Mouse (Mus musculus) ES-E14 (cell line): Measurements from ENCODE around the gene Hist2h4. TPM values are rescaled to one million over a fixed set of nuclear protein-coding genes. Genes with fewer than 3 reads are reported as not detected.
"Not testable (repeated sequence)": the region's sequence is repeated elsewhere in the genome, so short reads cannot be mapped to it uniquely, and the experiment has no call there.

Experiments used
- DNase-seq: peaks from one replicate; pipeline ENCODE4 v3.0.0-alpha.2; 2013; ENCODE audit warnings: low read depth, low spot score
- H3K27ac ChIP-seq: 2 replicates; pipeline ENCODE4 v1.5.1; 2012; ENCODE audit warnings: low read depth, mild to moderate bottlenecking, low read length, moderate library complexity, mixed read lengths; ENCODE audit not compliant: poor library complexity, insufficient read depth, severe bottlenecking
- H3K36me3 ChIP-seq: 2 replicates; pipeline ENCODE4 v1.6.1; 2012; ENCODE audit warnings: mild to moderate bottlenecking, low read length, moderate library complexity, mixed read lengths; ENCODE audit not compliant: control insufficient read depth, poor library complexity, insufficient read depth, severe bottlenecking
- H3K4me1 ChIP-seq, 2 experiments: fragments of 150-350 bp in 1 of 2; sonication (generic) in 1 of 2; 2 replicates each; pipeline ENCODE4 v1.6.1; 2012; ENCODE audit warnings: low read length in 2 of 2, mild to moderate bottlenecking in 1 of 2, mixed read lengths in 1 of 2; ENCODE audit not compliant: control insufficient read depth in 2 of 2, insufficient read depth in 2 of 2, poor library complexity in 1 of 2
- H3K4me3 ChIP-seq, 2 experiments: fragments of 150-350 bp in 1 of 2; sonication (generic) in 1 of 2; 2 replicates each; pipeline ENCODE4 v1.5.1; 2012; ENCODE audit warnings: low read length in 2 of 2, low read depth in 1 of 2, mild to moderate bottlenecking in 1 of 2, mixed read lengths in 1 of 2; ENCODE audit not compliant: insufficient read depth in 1 of 2, poor library complexity in 1 of 2, severe bottlenecking in 1 of 2
- H3K9ac ChIP-seq: 2 replicates; pipeline ENCODE4 v1.6.1; 2012; ENCODE audit warnings: low read depth, mild to moderate bottlenecking, low read length, mixed read lengths; ENCODE audit not compliant: poor library complexity, insufficient read depth, severe bottlenecking
- H3K9me3 ChIP-seq: fragments of 150-350 bp; sonication (generic); 2 replicates; pipeline ENCODE4 v1.6.1; 2012; ENCODE audit warnings: low read depth, mild to moderate bottlenecking, low read length; ENCODE audit not compliant: control insufficient read depth, insufficient read depth
- CHD2 ChIP-seq: IDR thresholded peaks from 2 replicates; pipeline ENCODE4 v1.6.1; 2014; ENCODE audit warnings: mild to moderate bottlenecking, low read depth, low read length, inconsistent platforms
- HCFC1 ChIP-seq: IDR thresholded peaks from 2 replicates; pipeline ENCODE4 v1.6.1; 2012; ENCODE audit warnings: low read length, inconsistent platforms, borderline replicate concordance; ENCODE audit not compliant: insufficient read depth
- MAFK ChIP-seq: IDR thresholded peaks from 2 replicates; pipeline ENCODE4 v1.6.1; 2014; ENCODE audit warnings: mild to moderate bottlenecking, low read depth, low read length, inconsistent platforms; ENCODE audit not compliant: insufficient read depth
- ZC3H11A ChIP-seq: IDR thresholded peaks from 2 replicates; pipeline ENCODE4 v1.6.1; 2012; ENCODE audit warnings: low read depth, mild to moderate bottlenecking, inconsistent platforms, low read length, borderline replicate concordance
- ZNF384 ChIP-seq: IDR thresholded peaks from 2 replicates; pipeline ENCODE4 v1.6.1; 2012; ENCODE audit warnings: low read depth, low read length, inconsistent platforms
- in situ Hi-C, 2 experiments: fragments of 600-800 bp; cut with MboI; formaldehyde crosslinking; loops; one replicate each; pipeline ENCODE4 v1.15.1; 2025; ENCODE audit warnings: low sequenced_read_pairs in 2 of 2, inconsistent platforms in 1 of 2; ENCODE audit not compliant: unreplicated experiment in 2 of 2
- total RNA-seq: library from RNA; depleted of rRNA; stranded (reverse); fragments of 300-350 nt; gene quantifications from 2 replicates; pipeline ENCODE4 v1.2.3, GENCODE M21; 2012

Gene Hist2h4
- total RNA-seq, 1 experiment: 46.0 TPM

- peaks cover 0 to 12% of the 10 kb centered on the region in 2 experiments; a peak in 1 of 4 replicates for H3K4me1 ChIP-seq
- H3K9ac ChIP-seq, H3K9me3 ChIP-seq, in situ Hi-C loops, DNase-seq, H3K36me3 ChIP-seq, H3K27ac ChIP-seq, H3K4me3 ChIP-seq: not testable (repeated sequence)
- 0 out of 2 replicates have a peak, but pooled peaks have one; percentile 49 for TF ChIP-seq HCFC1
These were observed 24.2 kb upstream of the Hist2h4 start for GRCm38 (mm10) chr3:96287334-96287733.

- Histone ChIP-seq H3K9ac (no peak overlapping the region), H3K4me3 (no peak overlapping the region), H3K9me3 (peaks cover 2% of the 10 kb centered on the region; the same call in 1 of the 2 replicates), H3K36me3 (no peaks in the 10 kb centered on the region), H3K27ac (no peak overlapping the region), H3K4me1 (peaks cover 0 to 7% of the 10 kb centered on the region in 2 experiments; a peak in 1 of 4 replicates)
- in situ Hi-C loops: loop anchor here in 1 of 2 experiments (5.0 kb wide), 1 partner anchor 148 kb away; no protein-coding TSS in a partner anchor
- TF ChIP-seq ZC3H11A: peak; percentile 55; the same call in 1 of the 2 replicates
- no peak for TF ChIP-seq HCFC1
- TF ChIP-seq CHD2: no peak
- TF ChIP-seq ZNF384: no peak
- TF ChIP-seq MAFK: no peak
- DNase-seq: peak; percentile 39
These were observed 21.3 kb upstream of the Hist2h4 start for GRCm38 (mm10) chr3:96284457-96284856.

- in situ Hi-C loops: loop anchor here in 1 of 2 experiments (5.0 kb wide), 1 partner anchor 152 kb away; no protein-coding TSS in a partner anchor
- Histone ChIP-seq H3K4me3 (no peak overlapping the region), H3K9me3 (no peaks in the 10 kb centered on the region), H3K4me1 (peaks cover 0 to 7% of the 10 kb centered on the region in 2 experiments; a peak in 1 of 4 replicates), H3K9ac (0 out of 2 replicates have a peak overlapping the region, but pooled peaks have one; percentile 22), H3K36me3 (no peaks in the 10 kb centered on the region), H3K27ac (no peak overlapping the region)
- DNase-seq: no peak
- TF ChIP-seq HCFC1 (no peak), CHD2 (no peak), ZC3H11A (peak; percentile 32; the same call in 1 of the 2 replicates), ZNF384 (no peak)
These were observed 17.5 kb upstream of the Hist2h4 start for GRCm38 (mm10) chr3:96280660-96281059.

GRCm38 (mm10) chr3:96277800-96278624 lies 14.9 kb upstream of the Hist2h4 start:
- Histone ChIP-seq H3K36me3 (no peaks in the 10 kb centered on the region), H3K4me1 (peaks cover 0 to 2% of the 10 kb centered on the region in 2 experiments; a peak in 2 of 4 replicates), H3K4me3 (peak overlapping the region; percentile 71 to 80), H3K27ac (peak overlapping the region; percentile 77), H3K9ac (peak overlapping the region; percentile 84), H3K9me3 (no peaks in the 10 kb centered on the region)
- in situ Hi-C loops: no loop called here
- no peak for TF ChIP-seq CHD2
- TF ChIP-seq ZC3H11A: 0 out of 2 replicates have a peak, but pooled peaks have one; percentile 30
- no peak for TF ChIP-seq MAFK
- no peak for TF ChIP-seq ZNF384
- TF ChIP-seq HCFC1: peak; percentile 39; the same call in 1 of the 2 replicates
- DNase-seq: peak; percentile 79
